Mouse (Mus musculus): Measurements from ENCODE around the gene Ube2n.

Gene Ube2n

DNA sequence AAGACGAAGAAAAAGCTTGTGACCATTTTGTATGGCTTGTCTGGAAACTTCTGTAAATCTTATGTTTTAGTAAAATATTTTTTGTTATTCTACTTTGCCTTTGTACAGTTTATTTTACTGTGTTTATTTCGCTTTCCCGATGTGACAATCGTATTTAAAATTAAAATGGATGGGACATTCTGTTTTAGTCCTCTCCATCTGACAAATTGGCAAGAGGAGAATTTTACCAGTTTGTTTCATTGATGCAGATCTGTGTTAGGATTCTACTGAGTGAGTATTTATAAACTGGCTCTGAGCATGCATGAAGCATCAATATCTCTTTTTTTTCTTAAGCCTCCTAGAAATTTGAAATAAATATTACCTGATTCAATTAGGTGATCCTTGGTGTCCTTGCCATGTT lies 28.0 kb downstream of the Ube2n start:
- TF ChIP-seq GATA4 (IDR thresholded peaks at IDR 0.05; ENCODE audit: insufficient replicate concordance, low read length) = no peak

DNA sequence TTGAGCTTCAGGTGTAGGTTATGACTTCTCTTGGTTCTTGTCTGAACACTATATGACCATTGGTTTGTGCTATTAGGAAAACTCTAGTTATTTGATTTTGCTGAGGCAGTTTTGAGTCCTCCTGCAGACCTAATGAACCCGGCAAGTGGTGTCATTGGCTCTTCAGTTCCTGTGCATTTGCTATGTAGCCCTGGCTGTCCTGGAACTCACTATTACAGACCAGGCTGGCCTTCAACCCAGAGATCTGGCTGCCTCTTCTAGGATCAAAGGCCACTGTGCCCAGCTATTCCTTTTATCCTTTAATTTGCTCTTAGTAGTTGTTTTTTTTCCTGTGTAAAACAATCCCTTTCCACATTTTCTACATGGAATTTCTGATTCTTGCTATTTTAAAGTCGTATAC lies 28.4 kb downstream of the Ube2n start:
- no peak for TF ChIP-seq GATA4 (IDR thresholded peaks at IDR 0.05; ENCODE audit: insufficient replicate concordance, low read length)

DNA sequence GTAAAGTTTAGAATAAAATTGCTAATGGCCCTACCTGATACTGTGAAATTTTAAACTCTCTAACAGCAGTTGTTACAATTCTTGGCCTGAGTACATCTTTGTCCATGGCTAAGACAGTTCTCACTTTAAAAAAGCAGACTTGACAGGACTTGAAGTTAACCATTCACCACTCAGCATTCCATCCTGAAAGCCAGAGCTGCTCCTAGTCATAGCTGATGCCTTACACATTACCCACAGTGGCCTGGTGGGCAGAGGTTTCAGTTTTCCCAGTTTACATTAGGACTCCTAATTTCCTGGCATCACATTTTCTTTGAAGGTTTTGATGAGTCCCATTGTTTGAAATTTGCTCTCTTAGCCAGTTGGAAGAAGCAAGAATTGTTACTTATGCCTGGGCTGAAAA lies 29.1 kb downstream of the Ube2n start:
- no peak for TF ChIP-seq GATA4 (IDR thresholded peaks at IDR 0.05; ENCODE audit: insufficient replicate concordance, low read length)

DNA sequence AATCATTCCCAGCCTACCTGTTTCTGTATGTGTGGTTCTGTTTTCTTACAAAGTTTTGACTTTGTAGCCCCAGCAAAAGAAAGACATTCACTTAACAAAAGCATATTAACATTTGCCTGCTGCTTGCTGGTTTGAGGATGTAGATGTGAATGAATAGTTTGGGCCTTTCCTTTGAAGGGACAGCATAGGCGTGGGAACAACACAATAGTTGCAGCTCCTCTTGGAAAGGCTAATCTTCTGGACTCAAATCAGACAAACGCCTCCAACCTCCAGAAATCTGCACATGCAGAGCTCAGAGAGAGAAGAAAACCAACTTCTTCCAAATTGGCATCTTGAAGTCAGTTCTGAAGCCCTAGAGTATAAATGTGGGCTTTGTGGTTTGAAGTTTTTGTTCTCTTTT lies 29.7 kb downstream of the Ube2n start:
- no peak for TF ChIP-seq GATA4 (IDR thresholded peaks at IDR 0.05; ENCODE audit: insufficient replicate concordance, low read length)

DNA sequence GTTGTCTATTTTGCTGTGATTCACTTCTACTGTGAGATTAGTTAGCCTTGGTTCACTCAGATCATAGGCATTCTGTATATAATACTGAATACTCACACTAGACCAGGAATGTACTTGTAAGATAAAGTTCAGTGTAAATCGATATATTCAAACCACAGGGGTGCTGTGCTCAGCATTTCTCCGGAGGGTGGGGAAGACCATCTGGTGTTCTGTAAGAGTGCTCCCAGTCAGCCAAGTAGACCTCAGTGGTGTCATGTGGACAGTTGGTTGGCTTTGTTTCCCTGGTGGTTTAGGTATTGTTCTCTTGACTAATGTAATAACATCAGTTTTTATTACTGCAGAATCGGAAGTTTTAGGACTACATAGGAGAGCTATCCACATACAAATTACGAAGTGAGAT lies 30.1 kb downstream of the Ube2n start:
- no peak for TF ChIP-seq GATA4 (IDR thresholded peaks at IDR 0.05; ENCODE audit: insufficient replicate concordance, low read length)

DNA sequence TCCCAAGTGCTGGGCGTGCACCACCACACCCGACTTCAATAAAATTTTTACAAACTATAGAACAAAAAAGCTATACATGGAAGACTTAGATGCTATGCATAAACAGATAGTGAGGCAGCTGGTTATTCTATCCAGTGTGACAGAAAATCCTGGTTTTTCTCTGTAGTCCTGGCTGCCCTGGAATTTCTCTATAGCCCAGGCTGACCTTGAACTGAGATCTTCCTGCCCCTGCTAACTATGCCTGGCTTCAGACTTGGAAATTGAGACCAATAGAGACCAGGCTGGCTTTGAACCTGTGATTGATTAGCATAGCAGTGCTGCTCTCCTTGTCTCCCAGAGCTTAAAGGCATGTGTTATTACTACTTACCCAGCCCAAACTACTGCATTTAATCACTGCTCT lies 31.2 kb downstream of the Ube2n start:
- no peak for TF ChIP-seq GATA4 (IDR thresholded peaks at IDR 0.05; ENCODE audit: insufficient replicate concordance, low read length)

DNA sequence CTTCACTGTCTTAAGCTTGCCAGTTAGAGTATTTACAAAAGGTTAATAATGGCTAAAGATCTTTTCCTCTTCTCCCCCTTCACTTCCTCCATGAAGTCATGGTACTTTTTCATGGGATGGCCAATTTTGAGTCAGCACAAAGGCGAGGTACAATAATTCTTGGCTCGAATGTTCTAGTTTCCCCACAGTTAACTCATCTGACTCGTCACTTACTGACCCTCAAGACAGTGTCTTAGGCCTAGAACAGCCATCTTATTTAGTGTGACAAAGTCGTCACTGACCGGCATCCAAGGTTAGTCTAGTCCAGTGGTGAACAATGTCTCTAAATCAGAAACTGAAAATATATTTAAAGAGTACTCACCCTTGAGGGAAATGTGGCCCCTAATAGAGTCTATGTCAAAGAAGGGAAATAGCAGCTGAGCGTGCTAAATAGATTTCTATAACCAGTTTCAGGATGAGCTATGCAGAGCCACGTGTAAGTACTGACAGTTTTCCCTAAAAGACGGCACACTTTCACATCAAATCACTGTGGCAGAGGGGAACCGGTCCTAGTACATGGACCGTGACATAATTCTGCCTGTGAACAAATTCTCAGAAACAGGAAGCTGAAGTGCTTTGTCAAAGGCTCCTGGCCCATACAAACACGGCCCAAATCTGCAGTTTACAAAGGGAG lies 33.3 kb downstream of the Ube2n start:
- no peak for TF ChIP-seq GATA4 (IDR thresholded peaks at IDR 0.05; ENCODE audit: insufficient replicate concordance, low read length)

DNA sequence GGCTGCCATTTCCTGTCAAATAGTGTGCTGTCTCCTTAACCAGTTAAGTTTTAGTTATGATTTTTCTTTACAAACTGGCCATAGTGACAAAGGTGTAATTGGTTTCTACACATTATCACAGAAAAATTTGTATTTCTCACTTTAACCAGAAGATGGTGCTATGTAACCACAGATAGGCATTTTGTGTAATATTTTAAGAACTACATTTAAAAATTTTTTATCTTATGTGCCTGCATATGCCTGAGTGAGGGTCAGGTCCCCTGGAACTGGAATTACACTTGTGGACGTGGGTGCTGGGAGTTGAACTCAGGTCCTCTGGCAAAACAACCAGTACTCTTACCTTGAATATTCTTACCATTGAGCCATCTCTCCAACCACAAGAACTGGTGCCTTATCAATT lies 35.6 kb downstream of the Ube2n start:
- no peak for TF ChIP-seq GATA4 (IDR thresholded peaks at IDR 0.05; ENCODE audit: insufficient replicate concordance, low read length)

DNA sequence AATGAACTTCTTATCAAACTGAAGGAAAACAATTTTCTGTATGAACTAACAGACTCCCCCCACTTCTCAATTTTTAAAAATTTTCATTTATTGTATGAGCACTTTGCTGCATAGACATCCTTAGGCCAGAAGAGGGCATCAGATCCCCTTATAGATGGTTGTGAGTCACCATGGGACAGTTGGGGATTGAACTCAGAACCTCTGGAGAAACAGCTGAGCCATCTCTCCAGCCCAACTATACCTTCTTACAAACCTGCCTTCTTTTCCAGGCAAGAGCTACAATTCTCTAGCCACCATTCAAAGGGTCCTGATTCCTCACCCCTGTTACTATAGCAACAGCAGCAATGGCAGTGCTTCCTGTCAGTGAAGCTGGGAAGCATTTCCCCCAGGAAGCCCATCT lies 36.8 kb downstream of the Ube2n start:
- no peak for TF ChIP-seq GATA4 (IDR thresholded peaks at IDR 0.05; ENCODE audit: insufficient replicate concordance, low read length)

DNA sequence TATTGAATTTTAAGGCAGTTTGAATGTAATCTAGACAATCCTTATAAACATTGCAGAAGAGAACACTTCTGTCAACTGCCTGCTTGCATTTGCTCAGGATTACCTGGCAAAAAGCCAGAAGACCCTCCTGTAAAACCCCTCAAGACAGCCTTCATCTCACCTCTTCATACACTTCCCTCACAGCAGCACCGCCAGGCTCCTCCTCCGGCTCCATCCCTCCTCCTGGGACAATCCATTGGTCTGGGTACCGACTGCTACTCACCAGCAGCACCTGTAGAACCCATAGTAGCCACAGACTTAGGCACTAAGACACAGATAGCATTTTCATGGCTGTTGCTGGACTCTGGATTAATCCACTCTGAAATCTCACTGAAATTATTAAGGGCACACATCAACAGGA lies 37.4 kb downstream of the Ube2n start:
- TF ChIP-seq GATA4 (IDR thresholded peaks at IDR 0.05; ENCODE audit: insufficient replicate concordance, low read length) = no peak

DNA sequence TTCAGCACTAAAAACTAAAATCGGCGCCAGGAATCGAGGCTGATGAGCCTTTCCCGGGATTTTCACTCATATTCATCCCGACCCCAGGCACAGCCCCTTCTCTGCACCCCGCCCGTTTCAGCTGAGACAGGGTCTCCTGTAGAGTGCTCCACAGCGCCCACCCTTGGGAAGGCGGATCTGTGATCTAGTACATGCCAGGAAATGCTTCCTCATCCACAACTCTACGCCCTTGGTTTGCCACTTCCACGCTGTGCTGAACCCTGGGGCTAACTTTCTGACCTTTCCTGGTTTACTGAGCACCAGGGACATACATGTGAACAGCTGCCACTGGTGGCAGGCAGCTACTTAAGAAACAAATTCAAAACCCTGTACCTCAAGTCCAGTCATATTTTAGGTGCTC lies 40.9 kb downstream of the Ube2n start:
- TF ChIP-seq GATA4 (IDR thresholded peaks at IDR 0.05; ENCODE audit: insufficient replicate concordance, low read length) = no peak

DNA sequence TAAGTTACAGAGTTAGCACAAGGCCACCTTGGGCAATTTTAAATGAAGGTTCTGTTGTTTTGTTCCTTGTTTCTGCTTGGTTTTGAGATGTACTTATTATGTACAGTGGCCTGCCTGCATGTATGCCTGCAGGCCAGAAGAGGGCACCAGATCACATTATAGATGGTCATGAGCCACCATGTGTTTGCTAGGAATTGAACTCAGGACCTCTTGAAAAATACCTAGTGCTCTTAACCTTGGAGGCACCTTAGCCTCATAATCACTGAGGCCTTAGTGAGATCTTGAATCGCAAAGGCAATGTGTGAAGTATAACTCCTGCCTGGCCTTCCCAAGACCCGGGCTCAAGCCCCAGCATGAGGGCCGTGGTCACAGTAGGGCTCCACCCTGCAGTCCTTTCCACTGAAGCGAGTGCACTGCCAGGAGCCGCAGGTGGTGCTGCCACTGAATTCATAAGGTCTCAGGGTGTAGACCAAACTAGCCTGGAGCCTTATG lies 42.4 kb downstream of the Ube2n start:
- no peak for TF ChIP-seq GATA4 (IDR thresholded peaks at IDR 0.05; ENCODE audit: insufficient replicate concordance, low read length)

DNA sequence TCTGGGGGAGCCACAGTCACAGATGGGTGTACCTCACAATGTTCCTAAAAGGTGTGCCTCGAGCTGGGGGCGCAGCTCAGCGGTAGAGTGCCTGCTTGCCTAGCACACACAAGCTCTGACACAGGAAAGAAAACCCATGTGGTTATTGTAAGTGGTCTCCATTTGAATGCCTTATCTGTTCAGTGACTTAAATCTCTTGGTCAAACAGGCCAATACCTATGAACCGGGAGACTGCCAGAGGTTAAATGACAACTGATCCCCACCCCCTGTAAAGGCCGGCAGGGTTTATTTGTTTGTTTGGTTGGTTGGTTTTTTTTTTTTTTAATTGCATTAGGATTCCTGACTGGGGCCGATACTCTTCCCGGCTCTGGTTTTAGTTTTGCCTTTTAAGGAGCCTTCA lies 44.5 kb downstream of the Ube2n start:
- TF ChIP-seq GATA4 (IDR thresholded peaks at IDR 0.05; ENCODE audit: insufficient replicate concordance, low read length) = no peak

DNA sequence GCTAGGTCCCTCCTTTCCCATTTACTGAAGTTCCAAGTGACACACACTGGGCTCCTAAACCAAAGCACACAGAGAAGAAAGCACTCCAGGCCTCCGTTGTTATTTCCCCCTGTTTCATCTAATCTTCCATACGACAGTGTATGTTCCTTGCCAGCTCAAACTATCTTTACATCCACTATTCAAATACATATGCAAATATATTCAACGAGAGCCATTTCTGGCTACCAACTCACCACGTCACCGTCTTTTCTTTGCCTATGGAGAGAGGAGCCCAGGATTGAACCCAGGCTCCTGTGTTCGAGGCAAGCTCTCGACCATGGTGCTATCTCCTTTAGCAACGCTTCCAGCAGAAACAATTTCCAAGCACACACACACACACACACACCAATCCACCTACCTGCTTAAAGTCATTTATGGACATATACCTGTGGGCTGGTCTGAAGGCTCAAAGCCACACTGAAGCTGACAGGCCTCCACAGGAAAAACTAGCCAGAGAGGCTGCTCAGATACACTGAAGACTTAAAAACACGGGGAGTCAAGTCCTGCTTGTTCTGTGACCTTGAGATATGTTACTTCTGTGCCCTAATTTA lies 45.5 kb downstream of the Ube2n start:
- no peak for TF ChIP-seq GATA4 (IDR thresholded peaks at IDR 0.05; ENCODE audit: insufficient replicate concordance, low read length)

DNA sequence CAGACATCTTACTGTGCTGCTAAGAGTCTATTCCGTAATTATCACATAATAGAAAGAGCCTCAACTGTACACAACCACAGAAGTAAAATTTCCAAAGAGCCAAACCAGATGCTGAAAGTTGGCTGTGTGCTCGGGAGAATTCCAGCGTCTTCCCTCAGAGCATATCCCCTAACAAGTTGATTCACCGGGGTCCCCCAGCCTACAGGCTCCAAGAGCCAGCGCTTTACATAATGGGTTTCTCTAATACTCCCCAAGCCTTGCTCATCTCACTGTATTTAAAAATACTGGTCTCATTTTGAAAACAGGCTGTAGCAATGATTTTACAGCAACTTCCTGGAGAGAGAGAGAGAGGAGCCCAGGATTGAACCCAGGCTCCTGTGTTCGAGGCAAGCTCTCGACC lies 46.7 kb downstream of the Ube2n start:
- TF ChIP-seq GATA4 (IDR thresholded peaks at IDR 0.05; ENCODE audit: insufficient replicate concordance, low read length) = no peak

DNA sequence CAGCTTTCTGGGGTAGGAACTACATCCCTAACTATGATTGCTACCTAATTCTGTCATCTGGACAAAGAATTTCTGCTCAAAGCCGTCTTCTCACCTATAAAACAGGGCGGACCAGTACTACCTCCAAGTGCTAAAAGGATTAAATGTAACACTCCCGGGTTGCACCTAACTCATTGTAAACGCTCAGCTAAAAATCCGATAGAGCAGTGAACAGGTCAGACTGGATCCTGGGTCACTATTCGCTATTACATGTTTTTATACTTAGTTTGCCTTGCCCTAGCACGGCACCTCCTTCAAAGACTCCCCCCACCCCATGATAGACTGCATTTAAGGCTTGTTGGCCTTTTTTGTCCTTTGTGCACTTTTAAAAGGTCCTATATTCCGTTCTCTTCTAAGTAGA lies 47.5 kb downstream of the Ube2n start:
- TF ChIP-seq GATA4 (IDR thresholded peaks at IDR 0.05; ENCODE audit: insufficient replicate concordance, low read length) = no peak

Data from liver, adult (tissue).